Mouse (Mus musculus): ENCODE measurements at regions not wholly inside any gene's neighbourhood (a gene's known extent, or its start where the extent isn't known, plus 50 kb on each side); places are given as distances from the start of the nearest gene placed in this dataset.

GRCm38 (mm10) chr4:119018573-119018972 lies 57.2 kb downstream of the Lao1 start:
- DNase-seq (ENCODE audit: extremely low spot score), result no peak

GRCm38 (mm10) chr4:119019013-119019781 lies 57.8 kb downstream of the Lao1 start:
- DNase-seq (ENCODE audit: extremely low spot score), result no peak

- no peak for DNase-seq (ENCODE audit: extremely low spot score)
Observed at GRCm38 (mm10) chr4:119022338-119022737, 61.0 kb downstream of the Lao1 start.

- DNase-seq (ENCODE audit: extremely low spot score), result no peak
Observed at GRCm38 (mm10) chr4:119026237-119026861, 65.0 kb downstream of the Lao1 start.

- DNase-seq (ENCODE audit: extremely low spot score), result peak; percentile 56
Observed at GRCm38 (mm10) chr4:119028208-119028821, 66.9 kb downstream of the Lao1 start.

GRCm38 (mm10) chr4:119029091-119029490 lies 67.7 kb downstream of the Lao1 start:
- DNase-seq (ENCODE audit: extremely low spot score), result no peak

GRCm38 (mm10) chr4:119029735-119030134 lies 68.4 kb downstream of the Lao1 start:
- DNase-seq (ENCODE audit: extremely low spot score), result no peak

- DNase-seq (ENCODE audit: extremely low spot score), result no peak
Observed at GRCm38 (mm10) chr4:119030865-119031264, 69.5 kb downstream of the Lao1 start.

GRCm38 (mm10) chr4:119033006-119033405 lies 71.6 kb downstream of the Lao1 start:
- no peak for DNase-seq (ENCODE audit: extremely low spot score)

- no peak for DNase-seq (ENCODE audit: extremely low spot score)
Observed at GRCm38 (mm10) chr4:119036582-119036981, 71.9 kb upstream of the Slc2a1 start.

GRCm38 (mm10) chr4:119040041-119040440 lies 68.5 kb upstream of the Slc2a1 start:
- no peak for DNase-seq (ENCODE audit: extremely low spot score)

- DNase-seq (ENCODE audit: extremely low spot score), result no peak
Observed at GRCm38 (mm10) chr4:119041616-119042015, 66.9 kb upstream of the Slc2a1 start.

- DNase-seq (ENCODE audit: extremely low spot score), result no peak
Observed at GRCm38 (mm10) chr4:119044005-119044677, 64.4 kb upstream of the Slc2a1 start.

- DNase-seq (ENCODE audit: extremely low spot score), result no peak
Observed at GRCm38 (mm10) chr4:119044836-119045235, 63.7 kb upstream of the Slc2a1 start.

- DNase-seq (ENCODE audit: extremely low spot score), result no peak
Observed at GRCm38 (mm10) chr4:119050867-119051353, 57.6 kb upstream of the Slc2a1 start.

- no peak for DNase-seq (ENCODE audit: extremely low spot score)
Observed at GRCm38 (mm10) chr4:119052537-119052936, 56.0 kb upstream of the Slc2a1 start.

- DNase-seq (ENCODE audit: extremely low spot score), result no peak
Observed at GRCm38 (mm10) chr4:119053241-119053640, 55.3 kb upstream of the Slc2a1 start.

- no peak for DNase-seq (ENCODE audit: extremely low spot score)
Observed at GRCm38 (mm10) chr4:119053680-119054079, 54.8 kb upstream of the Slc2a1 start.

- DNase-seq (ENCODE audit: extremely low spot score), result no peak
Observed at GRCm38 (mm10) chr4:119054129-119054528, 54.4 kb upstream of the Slc2a1 start.

GRCm38 (mm10) chr4:119057191-119057590 lies 51.3 kb upstream of the Slc2a1 start:
- no peak for DNase-seq (ENCODE audit: extremely low spot score)

GRCm38 (mm10) chr4:119057826-119058225 lies 50.7 kb upstream of the Slc2a1 start:
- DNase-seq (ENCODE audit: extremely low spot score), result no peak

Measured in embryo, embryonic 9.5 days (tissue).